Mouse (Mus musculus): ENCODE results near the gene Map6. TPM values are rescaled to one million over a fixed set of nuclear protein-coding genes. Genes with fewer than 3 reads are reported as not detected.

Map6 gene
- 32.3 and 33.7 TPM in 2 replicates for polyA plus RNA-seq (2021; fragmentation: Nextera tagmentation)
- long read RNA-seq, experiment 1, full-length matches to known transcripts: 24 of 37 reads
- long read RNA-seq, experiment 1, partial matches to known transcripts: 6 of 37 reads
- long read RNA-seq, experiment 1, other reads (novel, unspliced or antisense): 7 of 37 reads
- long read RNA-seq, experiment 2, full-length matches to known transcripts: 175 of 196 reads
- long read RNA-seq, experiment 2, partial matches to known transcripts: 3 of 196 reads
- long read RNA-seq, experiment 2, other reads (novel, unspliced or antisense): 18 of 196 reads

DNA sequence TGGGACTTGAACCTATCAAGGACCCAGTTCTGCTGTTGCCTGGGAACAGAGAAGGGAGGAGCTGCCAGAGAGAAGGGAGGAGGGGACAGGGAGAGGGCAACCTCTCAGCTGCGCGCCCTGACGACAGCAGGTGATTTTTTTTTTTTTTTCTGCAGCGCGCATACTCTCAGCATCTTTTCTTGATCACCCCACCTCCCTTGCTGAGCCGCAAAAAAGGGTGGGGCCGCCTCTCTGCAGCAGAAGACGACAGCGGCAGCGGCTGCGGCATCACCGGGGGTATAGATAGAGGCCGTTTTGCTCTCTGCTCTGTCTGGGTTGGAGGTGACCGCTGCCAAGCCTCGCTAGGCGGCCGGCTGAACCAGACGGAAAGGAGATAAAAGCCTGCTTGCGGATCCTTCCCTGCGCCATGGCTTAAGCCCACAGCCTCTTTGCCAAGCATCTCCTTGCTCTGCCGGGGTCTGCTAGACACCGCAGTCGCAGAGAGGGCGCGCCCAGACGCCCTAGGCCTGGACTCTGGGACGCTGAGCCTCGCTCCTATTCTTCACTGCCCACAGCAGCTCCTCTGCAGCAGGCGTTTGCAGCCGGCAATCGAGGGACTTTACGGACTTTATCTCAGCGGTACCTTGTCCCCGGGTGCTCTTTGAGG, at the start of gene Map6:
TSS of gene Map6 (plus strand) at position 197 of the 646 bp plus-strand sequence.

GRCm38 (mm10) chr7:99238417-99238816, 28.8 kb upstream of the Map6 start, which contains the start of gene Mogat2:
Gene Mogat2 (minus strand): TSS chr7:99238619.

DNA sequence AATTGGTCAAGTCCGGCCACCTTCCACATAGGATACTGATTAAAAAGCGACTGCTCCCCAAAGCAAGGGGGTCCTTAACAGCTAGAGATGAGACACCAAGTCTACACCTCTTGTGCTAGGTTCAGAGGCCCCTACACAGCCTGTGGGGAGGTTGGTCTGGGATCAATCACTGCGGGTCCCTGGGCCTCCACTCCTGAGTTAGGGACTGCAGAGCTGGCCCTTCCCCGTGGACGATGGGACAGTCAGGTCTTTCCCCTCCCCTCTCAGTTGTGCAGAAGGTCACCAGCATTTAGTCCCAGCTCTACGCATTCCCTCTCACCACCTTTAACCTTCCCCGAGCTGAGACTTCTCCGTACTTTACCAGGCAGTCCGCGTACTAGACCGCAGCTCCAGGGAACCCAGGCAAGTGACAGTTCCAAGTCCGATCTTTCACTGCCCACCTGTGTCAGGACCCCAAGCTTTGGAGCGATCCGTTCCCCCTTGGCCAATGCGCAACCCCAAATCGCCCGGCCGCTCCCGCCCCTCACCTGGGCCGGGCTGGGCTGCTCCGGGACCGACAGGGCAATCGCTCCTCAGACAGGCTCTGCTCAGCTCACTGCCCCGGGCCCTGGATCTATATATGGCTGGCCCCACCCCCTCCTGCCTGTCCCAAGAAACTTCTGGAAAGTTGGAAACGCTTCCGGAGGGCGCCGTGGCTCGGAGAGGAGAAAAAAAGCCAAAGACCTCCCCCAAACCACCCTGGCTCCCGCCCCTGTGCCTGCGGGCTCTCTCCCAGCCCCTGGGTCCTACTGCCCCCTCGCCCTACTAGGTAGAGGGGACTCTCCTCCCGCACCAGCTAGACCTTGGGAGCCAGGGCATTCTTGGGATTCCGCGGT, 85.5 kb downstream of the Map6 start, which contains the start of gene Serpinh1:
TSS of gene Serpinh1 (minus strand) at position 714 of the 875 bp plus-strand sequence.

DNA sequence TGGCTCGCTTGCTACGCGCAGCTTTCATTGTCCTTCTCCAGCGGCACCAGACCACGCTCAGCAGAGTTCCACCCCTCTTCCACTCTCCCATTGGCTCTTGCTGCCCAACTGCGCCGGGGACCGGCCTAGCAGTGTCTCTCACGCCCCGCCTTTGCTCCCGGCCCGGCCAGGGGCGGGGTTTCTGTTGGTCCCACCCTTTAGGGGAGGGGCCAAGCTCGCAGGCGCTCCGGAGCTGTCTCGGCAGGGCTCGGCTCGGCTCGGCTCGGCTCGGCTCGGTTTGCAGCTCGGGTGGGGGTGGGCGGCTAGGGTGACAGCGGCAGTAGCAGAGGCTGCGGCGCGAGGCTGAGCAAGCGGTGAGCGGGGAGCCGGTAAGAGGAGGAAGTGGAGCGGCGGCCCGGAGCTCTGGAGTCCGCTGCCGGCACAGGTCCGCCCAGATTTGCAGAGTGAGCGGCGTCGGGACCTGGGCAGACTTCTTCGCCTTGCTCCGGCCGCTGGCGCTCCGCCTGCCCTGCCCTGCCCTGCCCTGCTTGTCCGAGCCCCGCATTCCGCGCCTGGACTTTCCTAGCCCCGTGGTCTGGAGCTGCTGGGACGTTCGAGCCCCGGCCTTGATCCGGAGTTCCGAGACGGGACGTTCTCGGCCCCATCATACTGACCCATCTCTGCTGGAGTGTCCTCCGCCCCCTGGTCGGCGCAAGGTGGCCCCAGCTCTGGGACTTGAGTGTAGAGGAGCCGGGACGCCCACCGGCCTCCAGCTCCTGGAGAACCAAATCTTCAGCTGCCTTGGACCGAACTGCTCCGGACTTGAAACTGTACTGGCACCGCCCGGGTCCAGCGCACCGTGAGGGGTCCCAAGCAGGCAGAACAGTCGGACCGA, 114.2 kb downstream of the Map6 start, which contains the start of gene Gdpd5:
TSS of gene Gdpd5 (plus strand) at position 201 of the 874 bp plus-strand sequence.

Other genes with a start within 250 kb of the Map6 start
- 18.8 and 19.1 TPM in 2 replicates for gene Uvrag, start 126.3 kb upstream of the Map6 start, polyA plus RNA-seq (2021; fragmentation: Nextera tagmentation)
- 141 and 158 TPM in 2 replicates for gene Dgat2, start 84.7 kb upstream of the Map6 start, polyA plus RNA-seq (2021; fragmentation: Nextera tagmentation)
- gene Mogat2, start 28.8 kb upstream of the Map6 start, polyA plus RNA-seq (2021; fragmentation: Nextera tagmentation): not detected in 2 replicates
- 3.0 and 3.6 TPM in 2 replicates for gene Serpinh1, start 85.8 kb downstream of the Map6 start, polyA plus RNA-seq (2021; fragmentation: Nextera tagmentation)
- 7.9 and 9.0 TPM in 2 replicates for gene Gdpd5, start 114.0 kb downstream of the Map6 start, polyA plus RNA-seq (2021; fragmentation: Nextera tagmentation)
- 0.48 and 1.0 TPM in 2 replicates for gene Klhl35, start 198.6 kb downstream of the Map6 start, polyA plus RNA-seq (2021; fragmentation: Nextera tagmentation)
- 718 and 807 TPM in 2 replicates for gene Rps3, start 216.3 kb downstream of the Map6 start, polyA plus RNA-seq (2021; fragmentation: Nextera tagmentation)